Mouse (Mus musculus) heart, embryonic 10.5 days (tissue): ENCODE results near the gene Gpalpp1. TPM values are rescaled to one million over a fixed set of nuclear protein-coding genes. Genes with fewer than 3 reads are reported as not detected.

ENCODE experiments used
- DNase-seq: peaks from one replicate; pipeline ENCODE4 v3.0.0-alpha.2; 2017; ENCODE audit warnings: low spot score
- H3K27ac ChIP-seq: fragments of 300-500 bp; sonication (generic); 2 replicates; pipeline ENCODE4 v1.5.1; 2016; ENCODE audit warnings: mild to moderate bottlenecking
- H3K27me3 ChIP-seq: fragments of 300-500 bp; sonication (generic); 2 replicates; pipeline ENCODE4 v1.6.1; 2016; ENCODE audit warnings: mild to moderate bottlenecking; ENCODE audit not compliant: poor library complexity, insufficient read depth, severe bottlenecking
- H3K36me3 ChIP-seq: fragments of 300-500 bp; sonication (generic); 2 replicates; pipeline ENCODE4 v1.6.1; 2016; ENCODE audit warnings: mild to moderate bottlenecking, moderate library complexity
- H3K4me1 ChIP-seq: fragments of 300-500 bp; sonication (generic); 2 replicates; pipeline ENCODE4 v1.6.1; 2016; ENCODE audit warnings: mild to moderate bottlenecking
- H3K4me3 ChIP-seq: fragments of 300-500 bp; sonication (generic); 2 replicates; pipeline ENCODE4 v1.5.1; 2016; ENCODE audit warnings: mild to moderate bottlenecking, moderate library complexity
- H3K9me3 ChIP-seq: fragments of 300-500 bp; sonication (generic); 2 replicates; pipeline ENCODE4 v1.6.1; 2016; ENCODE audit warnings: mild to moderate bottlenecking, moderate library complexity
- WGBS: fragments of 180-500 bp; shearing (Covaris S2); methylation state at CpG from one replicate; pipeline ENCODE4 v1.1.7; 2016; 5-methylcytosine and 5-hydroxymethylcytosine counted together
- polyA plus RNA-seq: library from polyadenylated mRNA; unstranded; fragments of >200 nt; fragmentation: Nextera tagmentation; extraction: Ambion mirVana; gene quantifications from 2 replicates; pipeline ENCODE4 v1.2.1, GENCODE M21; 2016

Gpalpp1 gene
- polyA plus RNA-seq, result 13.1 and 13.3 TPM in 2 replicates

GRCm38 (mm10) chr14:76110396-76111221 is at the start of gene Gpalpp1, which contains the start of gene Nufip1:
Gpalpp1 (minus strand) TSS chr14:76110760.
Nufip1 (plus strand) TSS chr14:76110891.
- Histone ChIP-seq H3K4me1 (peaks cover 11% of the 10 kb centered on the region), H3K36me3 (peaks cover 30% of the 10 kb centered on the region), H3K9me3 (no peaks in the 10 kb centered on the region), H3K4me3 (peak within 1 kb of the TSS; percentile 90), H3K27me3 (no peaks in the 10 kb centered on the region), H3K27ac (peak within 1 kb of the TSS; percentile 94)
- WGBS, result under 1% methylated on average over 69 of the region's 69 CpGs
- DNase-seq, result peak; percentile 96

DNA sequence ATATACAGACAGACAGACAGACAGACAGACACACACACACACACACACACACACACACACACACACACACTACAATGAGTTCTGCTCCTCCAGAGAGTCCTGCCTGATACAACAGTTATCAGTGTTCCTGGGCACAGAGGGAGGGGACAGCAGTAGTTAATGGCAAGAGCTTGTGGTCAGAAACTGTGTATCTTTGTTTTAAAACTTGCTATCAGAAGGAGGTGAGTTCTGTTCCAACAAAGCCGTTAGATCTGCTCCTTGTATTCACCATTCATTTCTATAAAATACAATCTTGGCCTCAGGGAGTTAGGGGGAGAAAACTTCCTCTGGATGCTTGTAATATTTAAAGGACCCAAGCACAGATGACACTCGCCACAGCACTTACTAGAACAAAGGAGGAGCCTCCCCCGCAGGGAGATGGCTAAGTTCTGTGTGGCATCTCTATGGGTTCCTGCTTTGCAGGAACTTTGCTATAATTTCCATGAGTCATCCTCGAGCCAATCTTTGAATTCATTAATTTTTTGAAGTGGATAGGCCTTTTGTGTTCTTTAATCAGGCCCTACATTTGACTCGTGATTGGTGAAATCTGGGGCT is 47.7 kb upstream of the Gpalpp1 start:
- H3K27ac ChIP-seq, result no peak overlapping the region
- no peaks in the 10 kb centered on the region for H3K36me3 ChIP-seq
- WGBS, result 67% methylated on average over 5 of the region's 5 CpGs
- DNase-seq, result no peak
- H3K9me3 ChIP-seq, result peaks cover 2% of the 10 kb centered on the region; the same call in 1 of the 2 replicates
- peaks cover under 1% of the 10 kb centered on the region; the same call in 1 of the 2 replicates for H3K27me3 ChIP-seq
- H3K4me1 ChIP-seq, result peaks cover 13% of the 10 kb centered on the region
- H3K4me3 ChIP-seq, result no peak overlapping the region

- no peaks in the 10 kb centered on the region for H3K9me3 ChIP-seq
- no peak overlapping the region for H3K27ac ChIP-seq
- WGBS, result 24% methylated on average over 6 of the region's 6 CpGs
- peaks cover 28% of the 10 kb centered on the region for H3K4me1 ChIP-seq
- H3K36me3 ChIP-seq, result no peaks in the 10 kb centered on the region
- H3K27me3 ChIP-seq, result no peaks in the 10 kb centered on the region
- no peak for DNase-seq
- H3K4me3 ChIP-seq, result peak overlapping the region; percentile 90
Observed at GRCm38 (mm10) chr14:76153828-76154227, 43.3 kb upstream of the Gpalpp1 start.

- DNase-seq, result peak; percentile 81
- peaks cover 28% of the 10 kb centered on the region for H3K4me1 ChIP-seq
- H3K27ac ChIP-seq, result peak overlapping the region; percentile 98
- H3K27me3 ChIP-seq, result no peaks in the 10 kb centered on the region
- H3K4me3 ChIP-seq, result peak overlapping the region; percentile 90
- H3K9me3 ChIP-seq, result no peaks in the 10 kb centered on the region
- WGBS, result 2% methylated on average over 24 of the region's 24 CpGs
- no peaks in the 10 kb centered on the region for H3K36me3 ChIP-seq
Observed at GRCm38 (mm10) chr14:76153003-76153675, 42.6 kb upstream of the Gpalpp1 start.

GRCm38 (mm10) chr14:76152162-76153002 is 41.8 kb upstream of the Gpalpp1 start:
- Histone ChIP-seq H3K9me3 (no peaks in the 10 kb centered on the region), H3K4me1 (peaks cover 26% of the 10 kb centered on the region), H3K4me3 (peak overlapping the region; percentile 90), H3K27ac (peak overlapping the region; percentile 98), H3K27me3 (no peaks in the 10 kb centered on the region), H3K36me3 (no peaks in the 10 kb centered on the region)
- DNase-seq, result peak; percentile 96
- under 1% methylated on average over 41 of the region's 41 CpGs for WGBS

- peak overlapping the region; percentile 98 for H3K27ac ChIP-seq
- peak overlapping the region; percentile 90 for H3K4me3 ChIP-seq
- H3K27me3 ChIP-seq, result no peaks in the 10 kb centered on the region
- H3K9me3 ChIP-seq, result no peaks in the 10 kb centered on the region
- H3K36me3 ChIP-seq, result no peaks in the 10 kb centered on the region
- H3K4me1 ChIP-seq, result peaks cover 20% of the 10 kb centered on the region
- under 1% methylated on average over 10 of the region's 10 CpGs for WGBS
- DNase-seq, result no peak
Observed at GRCm38 (mm10) chr14:76151820-76152161, 41.2 kb upstream of the Gpalpp1 start.

GRCm38 (mm10) chr14:76151011-76151410 is 40.5 kb upstream of the Gpalpp1 start:
- 75% methylated on average over 2 of the region's 2 CpGs for WGBS
- no peak overlapping the region for H3K27ac ChIP-seq

GRCm38 (mm10) chr14:76150499-76150898 is 39.9 kb upstream of the Gpalpp1 start:
- no peaks in the 10 kb centered on the region for H3K36me3 ChIP-seq
- DNase-seq, result no peak
- H3K9me3 ChIP-seq, result no peaks in the 10 kb centered on the region
- H3K4me3 ChIP-seq, result no peak overlapping the region
- WGBS, result 77% methylated on average over 11 of the region's 11 CpGs
- H3K4me1 ChIP-seq, result peaks cover 22% of the 10 kb centered on the region
- H3K27ac ChIP-seq, result peak overlapping the region; percentile 59; the same call in 1 of the 2 replicates
- H3K27me3 ChIP-seq, result no peaks in the 10 kb centered on the region

More at GRCm38 (mm10) chr14:76151011-76151410, 40.5 kb upstream of the Gpalpp1 start:
- no peak for DNase-seq
- Histone ChIP-seq H3K27me3 (no peaks in the 10 kb centered on the region), H3K9me3 (no peaks in the 10 kb centered on the region), H3K4me3 (no peak overlapping the region), H3K4me1 (peaks cover 19% of the 10 kb centered on the region), H3K36me3 (no peaks in the 10 kb centered on the region)

- H3K4me1 ChIP-seq, result peaks cover 27% of the 10 kb centered on the region
- 13% methylated on average over 13 of the region's 13 CpGs for WGBS
- H3K27ac ChIP-seq, result peak overlapping the region; percentile 62; the same call in 1 of the 2 replicates
- peak overlapping the region; percentile 51 for H3K4me3 ChIP-seq
- no peaks in the 10 kb centered on the region for H3K36me3 ChIP-seq
- H3K9me3 ChIP-seq, result no peaks in the 10 kb centered on the region
- peak; percentile 91 for DNase-seq
- H3K27me3 ChIP-seq, result no peaks in the 10 kb centered on the region
Observed at GRCm38 (mm10) chr14:76149531-76150179, 39.1 kb upstream of the Gpalpp1 start.

- Histone ChIP-seq H3K36me3 (no peaks in the 10 kb centered on the region), H3K27ac (no peak overlapping the region), H3K9me3 (no peaks in the 10 kb centered on the region), H3K27me3 (no peaks in the 10 kb centered on the region), H3K4me3 (no peak overlapping the region), H3K4me1 (peaks cover 23% of the 10 kb centered on the region)
- WGBS, result 83% methylated on average over 10 of the region's 10 CpGs
- DNase-seq, result no peak
Observed at GRCm38 (mm10) chr14:76148294-76148693, 37.7 kb upstream of the Gpalpp1 start.

DNA sequence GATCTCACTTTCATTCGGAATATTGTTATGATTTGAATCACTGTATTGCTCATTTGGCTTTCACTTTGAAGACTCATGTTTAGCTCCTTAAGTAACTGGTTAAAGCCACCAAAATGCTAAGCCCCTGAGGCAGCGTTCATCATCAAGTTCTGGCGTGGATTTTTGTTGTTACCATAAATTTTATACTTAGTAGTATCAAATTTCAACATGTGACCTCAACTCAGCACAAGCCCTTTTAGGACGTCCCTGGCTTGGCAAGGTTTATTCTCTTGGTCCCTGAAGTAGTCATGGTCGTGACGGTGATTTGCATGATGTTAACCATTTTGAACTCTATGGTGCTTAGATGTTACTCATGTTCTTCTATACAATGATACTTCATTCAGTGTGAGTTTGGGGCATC is 36.5 kb upstream of the Gpalpp1 start:
- no peak for DNase-seq
- H3K27me3 ChIP-seq, result no peaks in the 10 kb centered on the region
- no peaks in the 10 kb centered on the region for H3K9me3 ChIP-seq
- H3K4me3 ChIP-seq, result no peak overlapping the region
- no peak overlapping the region for H3K27ac ChIP-seq
- WGBS, result 82% methylated on average over 6 of the region's 6 CpGs
- no peaks in the 10 kb centered on the region for H3K36me3 ChIP-seq
- peaks cover 20% of the 10 kb centered on the region for H3K4me1 ChIP-seq

DNA sequence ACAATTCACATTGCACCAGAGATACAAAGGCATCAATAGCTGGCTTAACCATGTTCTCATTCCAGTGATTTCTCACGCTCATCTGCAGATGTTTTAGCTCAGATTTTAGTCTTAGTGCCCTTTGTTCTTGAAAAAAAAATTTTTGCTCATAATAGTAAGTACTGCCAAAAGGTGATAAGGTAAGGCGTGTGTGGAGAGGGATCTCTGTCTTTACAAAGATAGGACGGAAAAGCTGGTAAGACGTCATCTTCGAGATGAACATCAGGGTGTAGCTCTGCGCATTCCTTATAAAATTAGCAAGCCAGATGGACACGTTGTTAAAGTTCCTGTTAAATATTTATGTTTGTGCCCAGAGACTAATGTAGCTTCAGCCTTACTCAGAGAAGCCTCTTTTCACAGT is 35.3 kb upstream of the Gpalpp1 start:
- Histone ChIP-seq H3K9me3 (no peaks in the 10 kb centered on the region), H3K4me3 (no peak overlapping the region), H3K27me3 (no peaks in the 10 kb centered on the region), H3K27ac (no peak overlapping the region), H3K36me3 (no peaks in the 10 kb centered on the region), H3K4me1 (peaks cover 20% of the 10 kb centered on the region)
- WGBS, result 24% methylated on average over 7 of the region's 7 CpGs
- no peak for DNase-seq
